Mouse (Mus musculus): ENCODE data around the gene Pttg1. TPM values are rescaled to one million over a fixed set of nuclear protein-coding genes. Genes with fewer than 3 reads are reported as not detected.

The Pttg1 gene
- polyA plus RNA-seq, 1 experiment from 2014 or later: 66.8 TPM

DNA sequence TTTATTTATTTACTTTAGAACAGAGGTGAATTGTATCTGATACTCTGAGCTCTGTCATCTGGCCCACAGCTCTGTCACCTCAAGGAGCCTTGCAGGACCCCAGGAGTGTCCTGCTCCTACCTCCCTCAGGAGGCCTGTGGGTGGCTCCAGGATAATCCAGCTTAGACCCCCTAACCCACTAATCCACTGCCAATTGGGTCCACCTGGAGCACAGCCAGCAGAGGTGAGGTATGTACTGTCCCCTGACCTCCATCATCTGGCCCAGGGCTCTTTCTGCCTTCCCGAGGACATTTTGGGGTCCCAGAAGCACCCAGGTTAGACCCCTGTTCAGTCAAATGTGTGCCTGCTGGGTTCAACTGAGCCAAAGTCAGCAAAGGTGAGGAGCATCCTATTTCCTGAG lies 25.9 kb downstream of the Pttg1 start:
- H3K9me3 ChIP-seq (ENCODE audit: control insufficient read depth, low read length): no peaks in the 10 kb centered on the region
- WGBS: 94% methylated on average over 1 of the region's 1 CpGs
- no peaks in the 10 kb centered on the region for H3K4me1 ChIP-seq (replicated peaks; ENCODE audit: control insufficient read depth, insufficient read depth)
- H3K4me2 ChIP-seq (replicated peaks; ENCODE audit: low read depth): no peak overlapping the region
- DNase-seq (ENCODE audit: low spot score): peak; percentile 6
- no peaks in the 10 kb centered on the region for H3K36me3 ChIP-seq (ENCODE audit: control insufficient read depth, insufficient read depth, low read length)
- no peak for ATAC-seq (ENCODE audit: low FRiP score, low TSS enrichment)
- no peaks in the 10 kb centered on the region for H3K27me3 ChIP-seq (ENCODE audit: control insufficient read depth, insufficient read depth, low read length)
- no peak overlapping the region for H3K4me3 ChIP-seq (ENCODE audit: low read depth, low read length)
- no peak overlapping the region for H3K9ac ChIP-seq (ENCODE audit: low read length)
- no peak for TF ChIP-seq CTCF (IDR thresholded peaks at IDR 0.05; ENCODE audit: low read depth)
- TF ChIP-seq EP300 (optimal IDR thresholded peaks at IDR 0.05): no peak
- H3K27ac ChIP-seq (replicated peaks): no peak overlapping the region

- Histone ChIP-seq H3K9ac (ENCODE audit: low read length) (no peak overlapping the region), H3K27ac (replicated peaks) (no peak overlapping the region), H3K4me2 (replicated peaks; ENCODE audit: low read depth) (no peak overlapping the region), H3K4me3 (ENCODE audit: low read depth, low read length) (no peak overlapping the region), H3K9me3 (ENCODE audit: control insufficient read depth, low read length) (no peaks in the 10 kb centered on the region), H3K36me3 (ENCODE audit: control insufficient read depth, insufficient read depth, low read length) (no peaks in the 10 kb centered on the region), H3K27me3 (ENCODE audit: control insufficient read depth, insufficient read depth, low read length) (no peaks in the 10 kb centered on the region), H3K4me1 (replicated peaks; ENCODE audit: control insufficient read depth, insufficient read depth) (no peaks in the 10 kb centered on the region)
- TF ChIP-seq EP300 (optimal IDR thresholded peaks at IDR 0.05): no peak
- peak; percentile 58 for TF ChIP-seq CTCF (IDR thresholded peaks at IDR 0.05; ENCODE audit: low read depth)
- no peak for DNase-seq (ENCODE audit: low spot score)
- ATAC-seq (ENCODE audit: low FRiP score, low TSS enrichment): 0 out of 2 replicates have a peak, but pooled peaks have one; percentile 59
- 42% methylated on average over 4 of the region's 4 CpGs for WGBS
Observed at GRCm38 (mm10) chr11:43399297-43399696, 26.8 kb downstream of the Pttg1 start.

GRCm38 (mm10) chr11:43396672-43397071 lies 29.4 kb downstream of the Pttg1 start:
- no peaks in the 10 kb centered on the region for H3K27me3 ChIP-seq (ENCODE audit: control insufficient read depth, insufficient read depth, low read length)
- no peak overlapping the region for H3K9ac ChIP-seq (ENCODE audit: low read length)
- no peak overlapping the region for H3K4me2 ChIP-seq (replicated peaks; ENCODE audit: low read depth)
- TF ChIP-seq EP300 (optimal IDR thresholded peaks at IDR 0.05) (no peak), CTCF (IDR thresholded peaks at IDR 0.05; ENCODE audit: low read depth) (no peak)
- H3K27ac ChIP-seq (replicated peaks): no peak overlapping the region
- H3K4me1 ChIP-seq (replicated peaks; ENCODE audit: control insufficient read depth, insufficient read depth): no peaks in the 10 kb centered on the region
- H3K4me3 ChIP-seq (ENCODE audit: low read depth, low read length): no peak overlapping the region
- H3K36me3 ChIP-seq (ENCODE audit: control insufficient read depth, insufficient read depth, low read length): no peaks in the 10 kb centered on the region
- no peak for ATAC-seq (ENCODE audit: low FRiP score, low TSS enrichment)
- no peaks in the 10 kb centered on the region for H3K9me3 ChIP-seq (ENCODE audit: control insufficient read depth, low read length)
- 69% methylated on average over 7 of the region's 7 CpGs for WGBS
- DNase-seq (ENCODE audit: low spot score): no peak

DNA sequence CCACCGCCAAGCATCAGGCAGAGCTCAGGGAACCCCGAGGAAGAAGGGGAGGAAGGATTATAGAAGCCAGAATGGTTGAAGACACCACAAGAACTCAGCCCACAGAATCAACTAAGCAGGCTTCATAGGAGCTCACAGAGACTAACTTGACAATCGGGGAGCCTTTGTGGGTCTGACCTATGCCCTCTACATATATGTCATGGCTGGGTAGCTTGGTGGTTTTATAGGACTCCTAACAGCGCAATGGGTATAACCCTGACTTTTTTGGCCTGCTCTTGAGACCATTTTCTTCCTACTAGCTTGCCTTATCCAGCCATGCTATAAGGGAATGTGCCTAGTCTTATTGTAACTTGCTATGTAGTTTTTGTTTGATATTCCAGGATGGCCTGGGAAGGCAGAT lies 29.8 kb downstream of the Pttg1 start:
- H3K4me1 ChIP-seq (replicated peaks; ENCODE audit: control insufficient read depth, insufficient read depth): no peaks in the 10 kb centered on the region
- no peaks in the 10 kb centered on the region for H3K9me3 ChIP-seq (ENCODE audit: control insufficient read depth, low read length)
- H3K4me2 ChIP-seq (replicated peaks; ENCODE audit: low read depth): no peak overlapping the region
- WGBS: 89% methylated on average over 4 of the region's 4 CpGs
- no peak for TF ChIP-seq EP300 (optimal IDR thresholded peaks at IDR 0.05)
- TF ChIP-seq CTCF (IDR thresholded peaks at IDR 0.05; ENCODE audit: low read depth): no peak
- H3K4me3 ChIP-seq (ENCODE audit: low read depth, low read length): no peak overlapping the region
- H3K36me3 ChIP-seq (ENCODE audit: control insufficient read depth, insufficient read depth, low read length): no peaks in the 10 kb centered on the region
- no peak overlapping the region for H3K9ac ChIP-seq (ENCODE audit: low read length)
- ATAC-seq (ENCODE audit: low FRiP score, low TSS enrichment) (no peak), DNase-seq (ENCODE audit: low spot score) (no peak)
- H3K27me3 ChIP-seq (ENCODE audit: control insufficient read depth, insufficient read depth, low read length): no peaks in the 10 kb centered on the region
- H3K27ac ChIP-seq (replicated peaks): no peak overlapping the region

- Histone ChIP-seq H3K36me3 (ENCODE audit: control insufficient read depth, insufficient read depth, low read length) (no peaks in the 10 kb centered on the region), H3K9me3 (ENCODE audit: control insufficient read depth, low read length) (no peaks in the 10 kb centered on the region), H3K27me3 (ENCODE audit: control insufficient read depth, insufficient read depth, low read length) (no peaks in the 10 kb centered on the region), H3K4me1 (replicated peaks; ENCODE audit: control insufficient read depth, insufficient read depth) (no peaks in the 10 kb centered on the region), H3K9ac (ENCODE audit: low read length) (no peak overlapping the region), H3K4me3 (ENCODE audit: low read depth, low read length) (no peak overlapping the region), H3K4me2 (replicated peaks; ENCODE audit: low read depth) (no peak overlapping the region), H3K27ac (replicated peaks) (no peak overlapping the region)
- TF ChIP-seq CTCF (IDR thresholded peaks at IDR 0.05; ENCODE audit: low read depth) (no peak), EP300 (optimal IDR thresholded peaks at IDR 0.05) (no peak)
- DNase-seq (ENCODE audit: low spot score) (peak; percentile 26), ATAC-seq (ENCODE audit: low FRiP score, low TSS enrichment) (no peak)
- 54% methylated on average over 14 of the region's 14 CpGs for WGBS
Observed at GRCm38 (mm10) chr11:43395073-43395948, 30.7 kb downstream of the Pttg1 start.

DNA sequence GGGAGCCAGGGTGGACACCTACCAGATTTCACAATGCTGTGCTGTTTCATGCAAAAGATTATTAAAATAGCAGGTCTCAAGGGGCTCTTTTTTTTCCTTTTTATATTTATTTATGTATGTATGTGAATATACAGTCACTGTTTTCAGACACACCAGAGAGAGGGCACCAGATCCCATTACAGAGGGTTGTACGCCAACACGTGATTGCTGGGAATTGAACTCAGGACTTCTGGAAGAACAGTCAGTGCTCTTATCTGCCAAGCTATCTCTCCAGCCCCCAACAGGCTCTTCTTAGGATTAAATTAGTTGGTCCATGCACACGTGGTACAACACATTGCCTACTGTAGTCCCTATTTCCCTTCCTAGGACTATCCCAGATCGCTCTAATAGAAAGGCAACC lies 32.7 kb downstream of the Pttg1 start:
- Histone ChIP-seq H3K36me3 (ENCODE audit: control insufficient read depth, insufficient read depth, low read length) (no peaks in the 10 kb centered on the region), H3K27ac (replicated peaks) (no peak overlapping the region), H3K27me3 (ENCODE audit: control insufficient read depth, insufficient read depth, low read length) (no peaks in the 10 kb centered on the region), H3K4me1 (replicated peaks; ENCODE audit: control insufficient read depth, insufficient read depth) (no peaks in the 10 kb centered on the region), H3K9ac (ENCODE audit: low read length) (no peak overlapping the region), H3K9me3 (ENCODE audit: control insufficient read depth, low read length) (no peaks in the 10 kb centered on the region), H3K4me3 (ENCODE audit: low read depth, low read length) (no peak overlapping the region), H3K4me2 (replicated peaks; ENCODE audit: low read depth) (no peak overlapping the region)
- no peak for DNase-seq (ENCODE audit: low spot score)
- ATAC-seq (ENCODE audit: low FRiP score, low TSS enrichment): no peak
- WGBS: 94% methylated on average over 4 of the region's 4 CpGs
- no peak for TF ChIP-seq CTCF (IDR thresholded peaks at IDR 0.05; ENCODE audit: low read depth)
- no peak for TF ChIP-seq EP300 (optimal IDR thresholded peaks at IDR 0.05)
